Mouse (Mus musculus) G1E (cell line): ENCODE measurements around the gene Kcnip1.

Experiments
- CTCF ChIP-seq: IDR thresholded peaks from 2 replicates; pipeline ENCODE4 v1.5.1; 2012; ENCODE audit warnings: low read depth, low read length, inconsistent platforms, mixed read lengths
- GATA1 ChIP-seq: IDR thresholded peaks from 2 replicates; pipeline ENCODE4 v1.6.1; 2012; ENCODE audit warnings: borderline replicate concordance, low read length, inconsistent platforms, mixed read lengths
- POLR2AphosphoS5 ChIP-seq: IDR thresholded peaks from 2 replicates; pipeline ENCODE4 v1.6.1; 2012; ENCODE audit warnings: low read depth, low read length, inconsistent platforms; ENCODE audit not compliant: insufficient replicate concordance

GRCm38 (mm10) chr11:33829774-33830173 is 163.2 kb downstream of the Kcnip1 start:
- TF ChIP-seq CTCF (no peak), GATA1 (no peak), POLR2AphosphoS5 (no peak)
